Mouse (Mus musculus) neural tube, embryonic 13.5 days (tissue): Measurements from ENCODE around the gene Ugt1a7c. TPM values are rescaled to one million over a fixed set of nuclear protein-coding genes. Genes with fewer than 3 reads are reported as not detected.
A peak's percentile ranks its signal among the peaks of the same experiment; 100 is the strongest.
"Not testable (repeated sequence)": the region's sequence is repeated elsewhere in the genome, so short reads cannot be mapped to it uniquely, and the experiment has no call there.

Experiments used
- ATAC-seq: fragments of 200-750 bp; cut with Nextera tagmentation; 2 replicates; pipeline ENCODE4 v1.8.0; 2017; ENCODE audit warnings: low read depth, mild to moderate bottlenecking, moderate TSS enrichment, moderate library complexity
- H3K27ac ChIP-seq: fragments of 300-500 bp; sonication (generic); replicated peaks from 2 replicates; pipeline ENCODE4 v1.5.1; 2015; ENCODE audit warnings: moderate library complexity, mild to moderate bottlenecking, inconsistent platforms
- H3K27me3 ChIP-seq: fragments of 300-500 bp; sonication (generic); 2 replicates; pipeline ENCODE4 v1.6.1; 2015; ENCODE audit warnings: mild to moderate bottlenecking, inconsistent platforms
- H3K36me3 ChIP-seq: fragments of 300-500 bp; sonication (generic); 2 replicates; pipeline ENCODE4 v1.6.1; 2015; ENCODE audit warnings: mild to moderate bottlenecking, inconsistent platforms
- H3K4me1 ChIP-seq: fragments of 300-500 bp; sonication (generic); replicated peaks from 2 replicates; pipeline ENCODE4 v1.6.1; 2015; ENCODE audit warnings: inconsistent platforms
- H3K4me2 ChIP-seq: fragments of 300-500 bp; sonication (generic); 2 replicates; pipeline ENCODE4 v1.6.1; 2015; ENCODE audit warnings: inconsistent platforms, mild to moderate bottlenecking, moderate library complexity
- H3K4me3 ChIP-seq: fragments of 300-500 bp; sonication (generic); 2 replicates; pipeline ENCODE4 v1.5.1; 2015; ENCODE audit warnings: mild to moderate bottlenecking, inconsistent platforms
- H3K9ac ChIP-seq: fragments of 300-500 bp; sonication (generic); 2 replicates; pipeline ENCODE4 v1.6.1; 2015; ENCODE audit warnings: moderate library complexity, mild to moderate bottlenecking, inconsistent platforms
- H3K9me3 ChIP-seq: fragments of 300-500 bp; sonication (generic); 2 replicates; pipeline ENCODE4 v1.6.1; 2016; ENCODE audit warnings: inconsistent platforms
- WGBS: fragments of 180-500 bp; shearing (Covaris S2); methylation state at CpG from one replicate; pipeline ENCODE4 v1.1.7; 2015; 5-methylcytosine and 5-hydroxymethylcytosine counted together
- polyA plus RNA-seq: library from polyadenylated mRNA; unstranded; fragments of >200 nt; fragmentation: Nextera tagmentation; extraction: Ambion mirVana; gene quantifications from 2 replicates; pipeline ENCODE4 v1.2.1, GENCODE M21; 2015

Ugt1a7c gene
- polyA plus RNA-seq, 1 experiment from 2014 or later = 1.6 TPM

DNA sequence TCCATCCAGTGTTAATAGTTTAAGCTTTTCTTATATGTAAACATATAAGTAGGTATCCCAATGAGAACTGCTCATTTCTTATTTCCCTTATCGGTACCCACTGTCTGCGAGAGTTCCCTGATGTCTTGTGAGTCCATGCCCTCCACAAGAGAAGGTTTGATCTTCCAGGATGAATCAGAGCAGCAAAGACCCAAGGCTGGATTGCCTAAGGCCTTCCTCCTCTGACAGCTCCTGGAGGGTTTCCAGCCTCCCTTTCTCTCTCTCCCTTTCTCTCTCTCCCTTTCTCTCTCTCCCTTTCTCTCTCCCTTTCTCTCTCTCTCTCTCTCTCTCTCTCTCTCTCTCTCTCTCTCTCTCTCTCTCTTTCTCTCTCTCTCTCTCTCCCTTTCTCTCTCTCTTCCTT lies 34.2 kb downstream of the Ugt1a7c start:
- 95% methylated on average over 2 of the region's 2 CpGs for WGBS
- H3K36me3 ChIP-seq, H3K27ac ChIP-seq, ATAC-seq, H3K27me3 ChIP-seq, H3K4me2 ChIP-seq, H3K4me3 ChIP-seq, H3K4me1 ChIP-seq, H3K9me3 ChIP-seq, H3K9ac ChIP-seq: not testable (repeated sequence)

DNA sequence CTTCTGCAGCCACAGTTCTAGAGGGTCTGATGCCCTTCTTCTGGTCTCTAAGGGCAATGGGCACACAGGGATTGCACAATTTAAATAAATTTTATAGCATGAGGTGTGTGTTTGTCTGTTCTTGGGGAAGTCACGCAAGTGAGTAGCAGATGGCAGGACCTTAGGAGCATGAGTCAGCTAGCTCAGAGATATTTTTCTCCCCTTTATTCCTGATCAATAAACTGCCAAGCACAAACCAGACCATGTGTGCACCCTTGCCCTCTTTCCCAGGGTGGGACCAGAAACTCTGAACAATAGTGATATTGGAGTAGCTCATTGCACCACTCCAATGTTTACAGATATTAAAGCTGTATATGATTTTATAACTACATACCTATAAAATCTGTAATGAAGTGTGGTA lies 35.4 kb downstream of the Ugt1a7c start:
- H3K27ac ChIP-seq, H3K36me3 ChIP-seq, H3K27me3 ChIP-seq, H3K9ac ChIP-seq, ATAC-seq, H3K9me3 ChIP-seq, H3K4me2 ChIP-seq, H3K4me3 ChIP-seq: not testable (repeated sequence)
- 87% methylated on average over 1 of the region's 1 CpGs for WGBS
- peaks cover 11% of the 10 kb centered on the region for H3K4me1 ChIP-seq

DNA sequence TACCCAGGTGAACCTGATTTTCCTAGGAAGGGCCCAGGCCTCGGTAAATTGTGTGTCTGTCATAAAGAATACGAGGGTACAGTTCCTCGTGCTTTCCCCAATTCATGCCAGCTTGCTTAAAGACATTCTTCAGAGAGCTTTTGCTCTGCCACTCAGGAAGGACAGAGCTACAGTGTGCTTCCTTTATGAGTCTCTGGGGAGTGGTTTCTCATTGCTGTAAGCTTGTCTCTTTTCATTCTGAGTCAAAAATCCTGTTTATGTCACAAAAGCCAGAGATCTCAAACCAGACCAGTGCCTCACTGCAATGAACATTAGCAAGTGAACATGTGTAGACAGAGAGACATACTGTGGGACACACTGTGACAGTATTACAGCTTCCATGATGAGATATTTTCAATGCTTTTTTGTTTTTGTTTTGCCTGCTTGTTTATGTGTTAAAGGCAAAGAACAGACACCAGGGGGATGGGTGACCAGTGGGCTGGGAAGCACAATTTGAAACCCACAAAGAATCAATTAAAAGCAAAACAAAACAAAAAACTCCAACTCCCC lies 39.1 kb downstream of the Ugt1a7c start:
- Histone ChIP-seq H3K4me1 (peaks cover 11% of the 10 kb centered on the region), H3K4me2 (no peak overlapping the region), H3K27me3 (no peaks in the 10 kb centered on the region), H3K36me3 (no peaks in the 10 kb centered on the region), H3K9me3 (no peaks in the 10 kb centered on the region), H3K4me3 (no peak overlapping the region), H3K27ac (peak overlapping the region; percentile 53), H3K9ac (no peak overlapping the region; the same call in 1 of the 2 replicates)
- WGBS = 52% methylated on average over 3 of the region's 3 CpGs
- ATAC-seq = peak; percentile 43; the same call in 1 of the 2 replicates

DNA sequence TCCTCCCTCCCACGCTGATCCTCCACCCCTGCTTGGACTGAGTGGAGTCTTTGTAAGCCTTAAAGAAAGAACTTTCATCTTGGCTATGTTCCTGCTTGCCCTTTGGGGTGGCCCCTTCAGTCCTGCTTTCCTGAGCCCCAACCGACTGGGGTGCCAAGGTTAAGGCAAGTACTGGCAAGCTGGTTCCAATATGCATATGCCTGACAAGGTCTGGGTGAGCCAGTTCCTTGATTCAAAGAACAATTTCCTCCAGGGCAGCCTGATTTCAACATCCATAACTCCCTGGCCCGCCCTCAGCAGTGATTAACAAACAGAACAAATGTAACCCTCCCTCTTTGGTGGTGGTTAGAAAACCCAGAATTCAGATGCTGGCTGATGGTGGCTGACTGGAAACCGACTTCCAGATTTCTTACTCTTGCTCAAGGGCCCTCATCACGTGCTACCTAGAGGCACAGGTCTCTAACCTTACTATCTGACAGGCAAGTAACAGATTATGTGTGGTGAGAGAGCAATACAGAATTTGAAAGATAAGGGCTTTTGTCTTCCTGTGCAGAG lies 39.7 kb downstream of the Ugt1a7c start, which contains the start of gene Ugt1a6a:
Gene Ugt1a6a (plus strand): TSS at position 353 of the 555 bp plus-strand sequence.
- H3K27ac ChIP-seq = peak within 1 kb of the TSS; percentile 53
- H3K4me2 ChIP-seq, H3K9me3 ChIP-seq, H3K4me3 ChIP-seq, H3K9ac ChIP-seq, H3K36me3 ChIP-seq, H3K27me3 ChIP-seq: not testable (repeated sequence)
- 53% methylated on average over 5 of the region's 5 CpGs for WGBS
- peak; percentile 69 for ATAC-seq
- H3K4me1 ChIP-seq = peaks cover 11% of the 10 kb centered on the region

DNA sequence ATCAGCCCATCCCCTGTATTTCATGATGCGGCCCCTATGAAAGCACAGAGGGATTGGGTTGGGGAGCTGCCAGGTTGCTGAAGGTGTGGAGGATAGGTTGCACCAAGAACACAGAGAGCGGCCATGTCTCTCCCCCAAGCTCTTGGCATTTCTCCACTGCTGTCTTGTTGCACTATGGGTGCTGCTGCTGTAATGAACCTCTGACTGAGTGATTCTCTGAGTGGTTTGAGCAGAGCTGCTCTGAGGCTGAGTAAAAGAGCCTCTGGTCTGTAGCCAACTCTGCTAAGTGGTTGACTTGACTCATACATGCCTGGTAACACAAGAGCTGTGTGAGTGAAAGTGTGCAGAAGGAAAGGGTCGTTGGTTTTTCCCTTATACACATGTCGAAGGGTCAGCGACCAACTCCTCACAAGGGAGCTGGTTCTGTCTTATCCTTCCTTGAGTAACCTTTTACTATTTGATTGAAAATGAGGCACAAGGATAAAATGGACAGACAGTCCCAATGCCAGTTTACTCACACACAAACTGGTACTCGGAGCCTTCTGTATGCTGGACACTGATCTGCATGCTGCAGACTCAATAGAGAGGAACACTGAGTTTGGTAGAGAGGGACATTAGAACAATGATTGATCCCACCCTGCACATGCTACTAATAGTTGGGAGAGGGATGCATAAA lies 40.5 kb downstream of the Ugt1a7c start:
- H3K27ac ChIP-seq, H3K9me3 ChIP-seq, H3K9ac ChIP-seq, H3K4me2 ChIP-seq, H3K4me3 ChIP-seq, H3K27me3 ChIP-seq, ATAC-seq, H3K36me3 ChIP-seq: not testable (repeated sequence)
- H3K4me1 ChIP-seq = peaks cover 11% of the 10 kb centered on the region
- 88% methylated on average over 6 of the region's 6 CpGs for WGBS

DNA sequence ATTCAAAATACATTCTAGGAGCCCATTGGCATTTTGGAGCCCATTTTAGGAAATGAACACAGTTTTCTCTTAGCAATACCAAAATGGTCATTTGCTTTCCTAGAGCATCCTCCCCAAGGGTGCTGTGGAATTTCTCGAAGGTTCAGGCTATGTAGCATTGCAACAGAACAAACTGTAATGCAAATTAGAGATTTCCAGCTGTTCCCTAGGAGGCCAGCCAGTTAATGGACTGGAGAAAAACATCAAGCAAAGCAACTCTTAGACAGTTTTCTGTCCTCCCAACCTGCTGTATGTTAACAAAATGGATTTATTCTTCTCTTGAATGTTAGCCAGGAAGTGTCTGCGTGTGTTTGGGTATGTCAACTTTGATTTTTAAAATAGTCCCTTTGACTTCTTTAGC lies 41.8 kb downstream of the Ugt1a7c start:
- H3K4me3 ChIP-seq = no peak overlapping the region
- 53% methylated on average over 2 of the region's 2 CpGs for WGBS
- H3K27me3 ChIP-seq = no peaks in the 10 kb centered on the region
- H3K36me3 ChIP-seq = no peaks in the 10 kb centered on the region
- no peaks in the 10 kb centered on the region for H3K9me3 ChIP-seq
- no peak for ATAC-seq
- no peak overlapping the region for H3K9ac ChIP-seq
- H3K4me1 ChIP-seq = peaks cover 11% of the 10 kb centered on the region
- no peak overlapping the region for H3K4me2 ChIP-seq
- no peak overlapping the region for H3K27ac ChIP-seq

DNA sequence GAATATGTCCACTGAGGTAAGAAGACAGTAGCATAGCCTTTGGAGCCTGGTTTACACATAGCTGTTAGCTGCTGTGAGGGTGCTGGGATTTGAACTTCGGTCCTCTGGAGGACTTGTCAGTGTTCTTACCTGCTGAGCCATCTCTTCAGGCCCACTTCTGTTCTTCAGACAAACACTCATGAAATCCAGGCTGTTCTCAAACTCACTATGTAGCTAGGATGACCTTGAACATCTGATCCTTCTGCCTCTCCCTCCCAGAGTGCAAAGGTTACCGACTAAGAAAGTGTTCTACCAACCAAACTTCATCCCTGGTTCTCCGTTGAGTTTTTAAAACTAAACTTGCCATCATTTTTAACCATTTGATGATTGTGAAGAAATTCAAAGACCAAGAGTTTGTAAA lies 42.4 kb downstream of the Ugt1a7c start:
- Histone ChIP-seq H3K4me2 (no peak overlapping the region), H3K9me3 (no peaks in the 10 kb centered on the region), H3K27ac (no peak overlapping the region), H3K36me3 (no peaks in the 10 kb centered on the region), H3K9ac (no peak overlapping the region), H3K4me3 (no peak overlapping the region), H3K4me1 (peaks cover 11% of the 10 kb centered on the region), H3K27me3 (no peaks in the 10 kb centered on the region)
- WGBS = 91% methylated on average over 3 of the region's 3 CpGs
- ATAC-seq = no peak

DNA sequence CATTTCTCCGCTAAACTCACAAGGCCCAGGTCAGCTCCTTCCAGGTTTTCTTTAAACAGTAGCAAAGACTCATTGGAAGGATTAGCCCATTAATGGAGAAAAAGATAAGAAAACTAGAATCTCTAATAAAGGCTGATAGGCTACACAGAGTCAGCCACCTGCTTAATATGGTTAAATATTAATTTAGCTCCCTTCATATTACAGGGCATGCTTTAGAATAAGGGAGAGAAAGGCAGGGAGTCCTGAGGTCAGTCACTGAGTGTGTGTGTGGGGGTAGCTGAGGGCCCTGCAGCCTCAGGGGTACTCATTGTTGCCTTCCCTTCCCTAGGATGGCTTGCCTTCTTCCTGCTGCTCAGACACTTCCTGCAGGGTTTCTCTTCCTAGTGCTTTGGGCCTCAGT lies 43.3 kb downstream of the Ugt1a7c start:
- no peak overlapping the region for H3K27ac ChIP-seq
- peaks cover 11% of the 10 kb centered on the region for H3K4me1 ChIP-seq
- H3K9ac ChIP-seq = no peak overlapping the region
- no peak overlapping the region for H3K4me3 ChIP-seq
- no peaks in the 10 kb centered on the region for H3K36me3 ChIP-seq
- H3K4me2 ChIP-seq = no peak overlapping the region
- no peaks in the 10 kb centered on the region for H3K9me3 ChIP-seq
- H3K27me3 ChIP-seq = no peaks in the 10 kb centered on the region
- WGBS = 97% methylated on average over 1 of the region's 1 CpGs
- ATAC-seq = no peak

DNA sequence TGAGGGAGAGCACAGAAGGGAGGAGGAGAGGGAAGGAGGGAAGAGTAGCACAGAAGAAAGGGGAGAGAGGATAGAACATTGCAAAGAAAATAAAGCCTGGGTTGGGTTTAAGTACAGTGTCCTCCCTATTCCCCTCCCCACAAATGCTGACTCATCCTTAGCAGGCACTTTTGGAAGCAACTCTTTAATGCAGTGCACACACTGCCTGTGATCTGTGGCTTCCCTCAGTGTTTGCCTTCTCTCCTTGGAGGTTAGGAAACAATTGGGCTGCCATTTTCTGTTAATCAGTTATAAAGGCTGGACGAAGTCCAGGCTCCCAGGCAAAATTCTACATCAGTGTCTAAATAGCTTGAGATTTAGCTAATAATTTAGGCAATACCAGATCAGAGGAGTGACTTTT lies 45.6 kb downstream of the Ugt1a7c start:
- not testable (repeated sequence) for H3K27ac ChIP-seq, H3K36me3 ChIP-seq, H3K9ac ChIP-seq, H3K9me3 ChIP-seq, H3K4me2 ChIP-seq, H3K27me3 ChIP-seq, ATAC-seq, H3K4me3 ChIP-seq, H3K4me1 ChIP-seq
- 40% methylated on average over 1 of the region's 1 CpGs for WGBS

DNA sequence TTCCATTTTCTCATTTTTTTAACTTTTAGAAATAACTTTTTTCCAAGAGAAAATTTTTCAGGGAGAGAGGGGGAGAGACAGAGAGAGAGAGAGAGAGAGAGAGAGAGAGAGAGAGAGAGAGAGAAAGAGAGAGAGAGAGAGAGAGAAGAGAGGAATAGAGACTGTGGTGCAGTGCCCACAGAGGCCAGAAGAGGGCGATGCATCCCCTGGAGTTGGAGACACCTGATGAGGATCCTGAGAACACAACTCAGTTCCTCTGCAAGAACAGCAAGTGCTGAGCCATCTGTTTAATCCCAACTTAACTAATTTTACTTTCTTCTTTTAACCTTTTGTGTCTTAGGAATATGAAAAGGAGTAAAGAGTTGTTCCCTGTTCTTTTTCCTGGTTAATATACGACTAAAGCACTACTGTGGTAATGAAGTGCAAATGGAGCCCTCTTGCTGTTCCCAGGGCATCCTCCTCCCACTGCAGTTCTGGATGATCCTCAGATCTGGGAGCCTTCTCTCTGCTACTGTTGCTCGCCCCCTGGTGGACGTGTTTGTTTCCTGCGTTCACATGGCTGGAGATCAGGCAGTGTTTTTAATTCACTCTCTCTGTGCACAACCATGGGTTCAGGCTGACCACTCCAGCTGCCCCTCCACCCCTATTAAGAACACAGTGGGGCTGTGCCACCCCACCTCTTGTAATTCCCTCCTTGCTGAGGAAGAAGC lies 49.3 kb downstream of the Ugt1a7c start:
- not testable (repeated sequence) for ATAC-seq

DNA sequence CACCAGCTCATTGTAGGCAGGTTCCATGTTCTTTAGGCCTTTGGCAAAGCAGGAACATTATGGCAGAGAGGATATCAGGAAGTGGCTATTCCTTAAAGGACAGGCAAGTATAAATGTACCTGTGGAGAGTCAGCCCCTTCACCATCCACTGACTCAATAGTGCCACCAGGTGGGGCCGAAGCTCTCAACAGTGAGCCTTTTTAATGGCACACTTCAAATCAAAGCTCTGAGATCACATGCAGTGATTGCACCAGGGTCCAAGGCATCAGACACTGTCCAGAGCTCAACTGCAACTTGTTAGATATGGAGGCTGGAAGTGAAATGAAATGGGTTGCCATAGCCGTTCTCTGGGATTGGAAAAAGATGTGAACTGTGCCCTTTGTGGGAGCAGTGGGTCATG lies 50.4 kb downstream of the Ugt1a7c start:
- not testable (repeated sequence) for H3K4me1 ChIP-seq, H3K9ac ChIP-seq, H3K9me3 ChIP-seq, H3K27me3 ChIP-seq, H3K4me3 ChIP-seq, ATAC-seq, H3K4me2 ChIP-seq, H3K36me3 ChIP-seq, H3K27ac ChIP-seq
- 79% methylated on average over 2 of the region's 2 CpGs for WGBS

More for the DNA sequence above, 49.3 kb downstream of the Ugt1a7c start:
- not testable (repeated sequence) for H3K4me1 ChIP-seq, H3K27ac ChIP-seq, H3K4me3 ChIP-seq, H3K36me3 ChIP-seq, H3K27me3 ChIP-seq, H3K4me2 ChIP-seq, H3K9ac ChIP-seq, H3K9me3 ChIP-seq
- WGBS = 3% methylated on average over 5 of the region's 5 CpGs

DNA sequence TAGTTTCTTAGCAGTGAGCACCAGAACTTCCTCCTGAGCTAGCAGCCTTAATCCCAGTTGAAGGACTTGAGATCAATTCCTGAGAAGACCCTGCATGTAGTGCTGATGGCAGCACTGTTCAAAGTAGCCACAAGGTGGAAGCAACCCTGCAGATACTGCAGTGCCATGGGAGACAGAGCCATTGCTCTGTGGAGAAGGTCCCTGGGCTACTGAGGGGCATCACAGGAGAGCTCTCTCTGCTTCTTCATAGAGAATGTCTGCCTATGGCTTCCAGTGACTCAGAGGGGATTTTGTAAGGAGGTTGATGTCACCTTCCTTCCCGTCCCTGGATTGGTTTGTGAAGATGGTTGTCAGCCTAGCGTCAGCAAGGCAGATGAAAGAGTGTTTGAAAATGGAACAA lies 55.3 kb downstream of the Ugt1a7c start:
- 78% methylated on average over 2 of the region's 2 CpGs for WGBS
- ATAC-seq = not testable (repeated sequence)

More for the DNA sequence above, 55.3 kb downstream of the Ugt1a7c start:
- not testable (repeated sequence) for H3K9ac ChIP-seq, H3K36me3 ChIP-seq, H3K27me3 ChIP-seq, H3K27ac ChIP-seq, H3K4me1 ChIP-seq, H3K9me3 ChIP-seq, H3K4me3 ChIP-seq, H3K4me2 ChIP-seq
